Mouse (Mus musculus): ENCODE results near the gene Lamb3.

Gene Lamb3

DNA sequence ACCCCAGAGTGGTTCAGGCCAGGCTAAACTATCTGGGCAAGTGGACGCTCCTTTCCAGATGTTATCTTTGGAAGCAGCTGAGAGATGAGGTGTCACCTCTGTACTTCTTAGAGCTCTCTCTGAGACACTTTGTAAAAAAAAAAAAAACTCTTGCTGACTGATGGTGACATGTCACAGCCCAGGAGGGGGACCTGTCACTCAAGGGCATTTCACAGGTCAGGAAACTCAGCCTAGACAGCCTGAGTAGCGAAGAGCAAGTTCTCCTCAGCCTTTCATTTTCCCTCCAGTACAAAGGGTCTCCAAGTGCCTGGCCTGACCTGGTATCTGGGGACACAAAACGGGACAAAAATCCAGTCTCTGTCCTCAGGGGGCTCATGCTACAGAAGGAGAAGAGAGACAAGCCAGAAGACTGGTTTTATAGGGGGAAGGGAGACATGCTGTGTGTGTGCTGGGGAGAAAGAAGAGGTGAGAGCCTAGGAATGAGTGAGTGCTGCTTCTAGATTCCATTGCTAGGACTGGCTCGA, 130.3 kb downstream of the Lamb3 start:
- DNase-seq (ENCODE audit: low read depth in 2 of 2, low spot score in 2 of 2) = no peak

GRCm38 (mm10) chr1:193338363-193338995, 131.0 kb downstream of the Lamb3 start:
- DNase-seq (ENCODE audit: low read depth in 2 of 2, low spot score in 2 of 2) = peak; percentile 40 to 55

GRCm38 (mm10) chr1:193342198-193342946, 134.9 kb downstream of the Lamb3 start:
- no peak for DNase-seq (ENCODE audit: low read depth in 2 of 2, low spot score in 2 of 2)

DNA sequence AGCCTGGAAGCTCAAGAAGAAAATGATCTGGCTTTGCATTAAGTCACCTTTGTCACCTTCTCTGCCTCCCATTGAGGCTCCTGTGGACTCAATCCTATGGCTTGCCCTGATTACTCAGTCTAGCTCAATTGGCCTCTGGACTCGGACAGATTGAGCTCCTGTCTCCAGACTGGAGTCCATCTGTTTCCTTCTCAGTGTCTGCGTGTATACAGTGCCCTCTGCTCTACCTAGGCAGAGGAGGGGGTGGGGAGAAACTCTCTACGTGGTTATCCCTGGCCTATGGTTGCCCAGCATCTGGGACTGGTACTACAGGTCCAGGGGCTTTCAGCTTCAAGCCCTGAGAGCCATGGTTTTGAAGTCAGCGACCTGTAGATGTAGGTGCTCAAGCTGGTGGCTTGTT, 136.4 kb downstream of the Lamb3 start:
- DNase-seq (ENCODE audit: low read depth in 2 of 2, low spot score in 2 of 2) = no peak

DNA sequence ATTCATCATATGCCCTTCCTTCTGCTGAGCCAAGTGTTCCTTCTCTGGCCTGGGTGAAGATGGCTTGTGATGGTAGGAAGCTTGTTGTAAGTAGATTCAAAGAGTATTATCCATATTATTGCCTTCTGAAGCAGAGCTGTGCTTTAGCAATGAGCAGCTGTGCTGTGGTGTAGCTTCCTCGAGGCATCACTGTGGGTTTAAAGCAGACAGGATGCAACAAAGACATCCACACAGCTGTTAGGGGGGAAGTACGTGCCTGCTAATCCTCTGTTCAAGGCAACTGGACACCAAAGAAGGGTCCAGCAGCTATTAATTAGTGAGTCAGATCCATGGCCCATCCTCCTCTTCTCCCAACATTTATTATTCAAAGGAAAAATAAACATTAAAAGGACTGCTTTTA, 137.5 kb downstream of the Lamb3 start:
- DNase-seq (ENCODE audit: low read depth in 2 of 2, low spot score in 2 of 2) = no peak

GRCm38 (mm10) chr1:193346908-193347307, 139.4 kb downstream of the Lamb3 start:
- no peak for DNase-seq (ENCODE audit: low read depth in 2 of 2, low spot score in 2 of 2)

- DNase-seq (ENCODE audit: low read depth in 2 of 2, low spot score in 2 of 2) = no peak
These were observed 140.9 kb downstream of the Lamb3 start for GRCm38 (mm10) chr1:193348261-193348962.

GRCm38 (mm10) chr1:193349702-193350545, 142.4 kb downstream of the Lamb3 start:
- DNase-seq (ENCODE audit: low read depth in 2 of 2, low spot score in 2 of 2) = peak in 1 of 2 experiments; percentile 45

- no peak for DNase-seq (ENCODE audit: low read depth in 2 of 2, low spot score in 2 of 2)
These were observed 143.0 kb downstream of the Lamb3 start for GRCm38 (mm10) chr1:193350546-193350801.

GRCm38 (mm10) chr1:193351583-193351982, 144.1 kb downstream of the Lamb3 start:
- DNase-seq (ENCODE audit: low read depth in 2 of 2, low spot score in 2 of 2) = no peak

DNA sequence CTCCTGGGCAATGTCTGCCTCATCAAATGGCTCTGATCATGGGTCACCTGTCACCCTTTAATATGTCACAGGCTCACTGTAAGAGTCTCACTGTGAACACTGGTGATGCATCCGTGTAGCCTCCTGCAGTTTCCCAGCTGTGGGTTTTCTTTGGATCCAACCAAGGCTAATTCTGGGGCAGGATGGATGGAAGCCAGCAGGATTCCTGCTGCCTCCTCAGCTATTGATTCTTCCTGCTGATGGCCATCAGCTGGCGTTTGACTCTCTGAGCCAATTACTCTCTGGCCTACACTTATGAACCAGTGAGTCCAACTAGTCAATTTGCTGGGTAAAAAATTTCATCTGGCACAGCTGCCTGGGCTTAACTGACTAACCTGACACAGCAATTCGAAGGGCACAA, 151.7 kb downstream of the Lamb3 start:
- DNase-seq (ENCODE audit: low read depth in 2 of 2, low spot score in 2 of 2) = no peak

GRCm38 (mm10) chr1:193361181-193361580, 153.7 kb downstream of the Lamb3 start:
- DNase-seq (ENCODE audit: low read depth in 2 of 2, low spot score in 2 of 2) = no peak

- DNase-seq (ENCODE audit: low read depth in 2 of 2, low spot score in 2 of 2) = no peak
These were observed 154.6 kb downstream of the Lamb3 start for GRCm38 (mm10) chr1:193362078-193362477.

GRCm38 (mm10) chr1:193363801-193364231, 156.3 kb downstream of the Lamb3 start:
- peak; percentile 44 to 60 for DNase-seq (ENCODE audit: low read depth in 2 of 2, low spot score in 2 of 2)

DNA sequence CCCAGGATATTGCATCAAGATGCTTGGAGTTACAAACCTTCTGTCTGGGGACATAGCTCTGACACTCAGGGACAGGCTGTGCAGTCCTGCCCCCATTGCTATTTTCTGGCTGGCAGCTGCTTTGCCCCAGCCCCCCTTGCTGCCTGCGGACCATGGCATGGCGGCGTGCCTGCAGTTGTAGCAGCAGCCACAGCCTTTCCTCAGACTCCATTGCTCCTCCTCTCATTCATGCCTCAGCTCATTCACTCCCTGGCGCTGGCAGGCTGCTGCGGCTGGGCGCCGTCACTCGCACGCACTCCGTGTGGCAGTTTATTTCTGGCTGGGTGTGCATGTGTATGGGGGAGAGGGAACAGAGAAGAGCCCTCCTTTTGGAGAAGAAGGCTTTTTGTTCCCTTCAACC, 160.6 kb downstream of the Lamb3 start:
- no peak for DNase-seq (ENCODE audit: low read depth in 2 of 2, low spot score in 2 of 2)

GRCm38 (mm10) chr1:193369091-193369490, 161.6 kb downstream of the Lamb3 start:
- DNase-seq (ENCODE audit: low read depth in 2 of 2, low spot score in 2 of 2) = no peak

GRCm38 (mm10) chr1:193370096-193370495, 162.6 kb downstream of the Lamb3 start, which contains the start of gene Camk1g:
Camk1g (minus strand) TSS chr1:193370298.
- DNase-seq (ENCODE audit: low read depth in 2 of 2, low spot score in 2 of 2) = no peak

GRCm38 (mm10) chr1:193373906-193374413, 166.5 kb downstream of the Lamb3 start:
- no peak for DNase-seq (ENCODE audit: low read depth in 2 of 2, low spot score in 2 of 2)

GRCm38 (mm10) chr1:193376478-193377134, 169.1 kb downstream of the Lamb3 start:
- DNase-seq (ENCODE audit: low read depth in 2 of 2, low spot score in 2 of 2) = peak; percentile 31 to 42

GRCm38 (mm10) chr1:193379634-193380033, 172.1 kb downstream of the Lamb3 start:
- DNase-seq (ENCODE audit: low read depth in 2 of 2, low spot score in 2 of 2) = no peak
